Mouse (Mus musculus): ENCODE results near the gene Fam92b.

DNA sequence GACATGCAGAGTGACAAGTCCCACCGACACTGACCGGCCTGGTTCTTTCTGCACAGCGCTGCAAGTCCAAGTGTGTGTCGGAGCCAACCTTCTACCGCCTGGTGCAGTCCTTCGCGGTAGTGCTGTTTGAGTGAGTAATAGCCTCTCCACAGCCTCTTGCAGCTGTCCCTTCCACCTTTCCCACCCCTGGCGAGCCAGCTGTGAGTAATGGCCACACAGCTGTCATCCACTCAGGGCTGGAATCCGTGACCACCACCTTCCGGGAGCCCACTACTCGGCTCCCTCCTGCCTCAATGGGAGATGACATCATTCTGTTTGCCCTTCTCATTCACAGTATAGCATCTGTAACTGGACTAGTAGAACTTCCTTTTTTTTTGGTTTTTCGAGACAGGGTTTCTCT, 27.2 kb downstream of the Fam92b start:
- no peak for TF ChIP-seq CTCF (IDR thresholded peaks at IDR 0.05; ENCODE audit: insufficient read depth, low read depth, low read length)
- TF ChIP-seq POLR2A (IDR thresholded peaks at IDR 0.05; ENCODE audit: insufficient read depth, low read depth, low read length) = no peak
